Mouse (Mus musculus) heart, postnatal 10 days (tissue): Measurements from ENCODE around the gene Ankmy2. TPM values are rescaled to one million over a fixed set of nuclear protein-coding genes. Genes with fewer than 3 reads are reported as not detected.
"Not testable (repeated sequence)": the region's sequence is repeated elsewhere in the genome, so short reads cannot be mapped to it uniquely, and the experiment has no call there.

ENCODE experiments used
- DNase-seq, 2 experiments: peaks; one replicate each; pipeline ENCODE4 v3.0.0; 2021
- intact Hi-C: fragments of 180-260 bp; cut with DNase I; formaldehyde crosslinking; loops from one replicate; pipeline ENCODE4 v1.15.1; 2025
- total RNA-seq, 2 experiments: library from RNA; stranded (reverse); gene quantifications; 2 replicates each; pipeline ENCODE4 v1.2.3; 2021

Gene Ankmy2
- total RNA-seq, 2 experiments from 2014 or later: 19.7 to 23.8 TPM

- DNase-seq: no peak
- intact Hi-C loops: loop anchor here (2.0 to 5.0 kb wide), 3 partner anchors 19 to 1629 kb away; partner anchors contain the start of gene Tspan13
Observed at GRCm38 (mm10) chr12:36156101-36156636, 745 bp upstream of the Ankmy2 start.

- no peak for DNase-seq
- intact Hi-C loops: loop anchor here (2.0 to 5.0 kb wide), 3 partner anchors 20 to 1630 kb away; partner anchors contain the start of gene Tspan13
Observed at GRCm38 (mm10) chr12:36157304-36157637, 357 bp downstream of the Ankmy2 start.

GRCm38 (mm10) chr12:36157638-36158308, 859 bp downstream of the Ankmy2 start, which contains the start of gene Bzw2:
TSS of gene Bzw2 (minus strand) at chr12:36158080.
- peak; percentile 84 for DNase-seq
- intact Hi-C loops: loop anchor here (2.0 to 5.0 kb wide), 3 partner anchors 21 to 1630 kb away; partner anchors contain the start of gene Tspan13

- intact Hi-C loops: no loop called here
- no peak for DNase-seq
Observed at GRCm38 (mm10) chr12:36164126-36164791, 7.3 kb downstream of the Ankmy2 start.

- DNase-seq: no peak
- intact Hi-C loops: no loop called here
Observed at GRCm38 (mm10) chr12:36165299-36165698, 8.4 kb downstream of the Ankmy2 start.

GRCm38 (mm10) chr12:36177227-36177626, 20.3 kb downstream of the Ankmy2 start:
- intact Hi-C loops: no loop called here
- no peak for DNase-seq

- intact Hi-C loops: no loop called here
Observed at GRCm38 (mm10) chr12:36182570-36182969, 25.7 kb downstream of the Ankmy2 start.

GRCm38 (mm10) chr12:36187081-36187480, 30.2 kb downstream of the Ankmy2 start:
- DNase-seq: no peak
- intact Hi-C loops: no loop called here

More at GRCm38 (mm10) chr12:36182570-36182969, 25.7 kb downstream of the Ankmy2 start:
- DNase-seq: peak; percentile 37 to 46

GRCm38 (mm10) chr12:36189610-36190009, 32.7 kb downstream of the Ankmy2 start:
- no peak for DNase-seq
- intact Hi-C loops: no loop called here

- intact Hi-C loops: no loop called here
- no peak for DNase-seq
Observed at GRCm38 (mm10) chr12:36190343-36190742, 33.4 kb downstream of the Ankmy2 start.

- intact Hi-C loops: no loop called here
- DNase-seq: no peak
Observed at GRCm38 (mm10) chr12:36194976-36195375, 38.1 kb downstream of the Ankmy2 start.

GRCm38 (mm10) chr12:36205579-36206119, 48.7 kb downstream of the Ankmy2 start:
- intact Hi-C loops, DNase-seq: not testable (repeated sequence)

- peak; percentile 67 to 76 for DNase-seq
- intact Hi-C loops: no loop called here
Observed at GRCm38 (mm10) chr12:36207072-36207799, 50.3 kb downstream of the Ankmy2 start.

GRCm38 (mm10) chr12:36207800-36208148, 50.9 kb downstream of the Ankmy2 start:
- intact Hi-C loops: no loop called here
- no peak for DNase-seq

GRCm38 (mm10) chr12:36208456-36208855, 51.5 kb downstream of the Ankmy2 start:
- intact Hi-C loops: no loop called here
- DNase-seq: no peak

GRCm38 (mm10) chr12:36210096-36210495, 53.2 kb downstream of the Ankmy2 start:
- intact Hi-C loops: loop anchor here (10.0 kb wide), 2 partner anchors 495 to 1905 kb away; no protein-coding TSS in a partner anchor
- no peak for DNase-seq

- no peak for DNase-seq
- intact Hi-C loops: loop anchor here (1.0 to 10.0 kb wide), 5 partner anchors 168 to 1900 kb away; partner anchors contain the start of genes D630036H23Rik and Ispd
Observed at GRCm38 (mm10) chr12:36214389-36215148, 57.7 kb downstream of the Ankmy2 start.

GRCm38 (mm10) chr12:36215149-36215480, 58.2 kb downstream of the Ankmy2 start:
- peak; percentile 58 to 67 for DNase-seq
- intact Hi-C loops: loop anchor here (1.0 to 10.0 kb wide), 5 partner anchors 167 to 1900 kb away; partner anchors contain the start of genes D630036H23Rik and Ispd

GRCm38 (mm10) chr12:36216230-36216629, 59.3 kb downstream of the Ankmy2 start:
- intact Hi-C loops: loop anchor here (5.0 to 10.0 kb wide), 3 partner anchors 166 to 1899 kb away; partner anchors contain the start of genes D630036H23Rik and Ispd
- no peak for DNase-seq

GRCm38 (mm10) chr12:36216905-36217304, 60.0 kb downstream of the Ankmy2 start:
- intact Hi-C loops: loop anchor here (5.0 to 10.0 kb wide), 3 partner anchors 165 to 1898 kb away; partner anchors contain the start of genes D630036H23Rik and Ispd
- DNase-seq: no peak
